Mouse (Mus musculus) hindbrain, embryonic 12.5 days (tissue): Measurements from ENCODE around the gene Ccdc13. TPM values are rescaled to one million over a fixed set of nuclear protein-coding genes. Genes with fewer than 3 reads are reported as not detected.
A peak's percentile ranks its signal among the peaks of the same experiment; 100 is the strongest.

Source experiments
- ATAC-seq: fragments of 200-750 bp; cut with Nextera tagmentation; 2 replicates; pipeline ENCODE4 v1.8.0; 2017; ENCODE audit warnings: moderate TSS enrichment; ENCODE audit not compliant: low FRiP score
- H3K27ac ChIP-seq: fragments of 300-500 bp; sonication (generic); 2 replicates; pipeline ENCODE4 v1.5.1; 2016; ENCODE audit warnings: mild to moderate bottlenecking
- H3K27me3 ChIP-seq: fragments of 300-500 bp; sonication (generic); 2 replicates; pipeline ENCODE4 v1.6.1; 2016; ENCODE audit warnings: mild to moderate bottlenecking
- H3K36me3 ChIP-seq: fragments of 300-500 bp; sonication (generic); 2 replicates; pipeline ENCODE4 v1.6.1; 2016; ENCODE audit warnings: mild to moderate bottlenecking
- H3K4me1 ChIP-seq: fragments of 300-500 bp; sonication (generic); 2 replicates; pipeline ENCODE4 v1.6.1; 2016
- H3K4me2 ChIP-seq: fragments of 300-500 bp; sonication (generic); replicated peaks from 2 replicates; pipeline ENCODE4 v1.6.1; 2016; ENCODE audit warnings: mild to moderate bottlenecking
- H3K4me3 ChIP-seq: fragments of 300-500 bp; sonication (generic); 2 replicates; pipeline ENCODE4 v1.5.1; 2016; ENCODE audit warnings: mild to moderate bottlenecking
- H3K9ac ChIP-seq: fragments of 300-500 bp; sonication (generic); 2 replicates; pipeline ENCODE4 v1.6.1; 2016; ENCODE audit warnings: mild to moderate bottlenecking, moderate library complexity
- H3K9me3 ChIP-seq: fragments of 300-500 bp; sonication (generic); replicated peaks from 2 replicates; pipeline ENCODE4 v1.6.1; 2016; ENCODE audit warnings: mild to moderate bottlenecking
- WGBS: fragments of 180-500 bp; shearing (Covaris S2); methylation state at CpG from one replicate; pipeline ENCODE4 v1.1.7; 2016; 5-methylcytosine and 5-hydroxymethylcytosine counted together
- polyA plus RNA-seq: library from polyadenylated mRNA; unstranded; fragments of >200 nt; fragmentation: Nextera tagmentation; extraction: Ambion mirVana; gene quantifications from 2 replicates; pipeline ENCODE4 v1.2.1, GENCODE M21; 2016

Ccdc13 gene
- polyA plus RNA-seq, 1 experiment from 2014 or later = 4.4 TPM

DNA sequence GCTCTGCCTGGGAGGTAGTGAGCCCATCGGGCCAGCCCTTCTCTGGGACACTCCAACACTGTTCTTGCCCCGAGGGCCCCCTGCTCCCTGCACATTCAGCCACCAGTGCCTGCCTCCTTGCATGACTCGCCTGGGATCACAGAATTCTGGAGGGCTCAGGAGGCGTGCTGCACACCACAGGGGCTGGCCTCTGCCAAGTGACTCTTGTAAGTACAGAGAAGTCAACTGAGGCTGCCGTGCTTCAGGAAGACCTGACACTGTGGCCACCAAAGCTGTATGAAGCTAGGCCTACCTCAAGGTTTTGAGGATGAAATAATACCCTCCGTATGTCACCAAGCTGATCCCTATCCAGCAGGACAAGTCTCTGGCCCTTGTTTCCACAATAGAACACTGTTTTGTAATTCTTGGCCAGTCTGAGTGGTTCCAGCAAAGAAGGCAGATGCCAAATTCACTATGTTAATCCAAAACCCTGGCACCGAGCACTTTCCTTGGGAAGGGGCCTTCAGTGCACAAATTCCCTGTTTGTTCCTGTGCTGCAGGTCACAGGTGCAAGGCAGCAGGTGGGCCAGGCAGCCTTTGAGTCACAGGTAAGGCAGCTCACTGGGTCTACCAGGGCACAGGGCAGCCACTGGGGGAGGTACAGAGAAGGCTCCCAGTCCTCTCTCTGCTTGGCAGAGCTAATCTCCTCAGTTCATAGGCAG, 19.3 kb downstream of the Ccdc13 start:
- no peak for ATAC-seq
- Histone ChIP-seq H3K36me3 (no peaks in the 10 kb centered on the region), H3K9ac (no peak overlapping the region), H3K4me1 (peaks cover 17% of the 10 kb centered on the region), H3K27me3 (no peaks in the 10 kb centered on the region), H3K27ac (no peak overlapping the region), H3K4me3 (no peak overlapping the region), H3K4me2 (no peak overlapping the region), H3K9me3 (no peaks in the 10 kb centered on the region)
- WGBS = 64% methylated on average over 7 of the region's 7 CpGs

DNA sequence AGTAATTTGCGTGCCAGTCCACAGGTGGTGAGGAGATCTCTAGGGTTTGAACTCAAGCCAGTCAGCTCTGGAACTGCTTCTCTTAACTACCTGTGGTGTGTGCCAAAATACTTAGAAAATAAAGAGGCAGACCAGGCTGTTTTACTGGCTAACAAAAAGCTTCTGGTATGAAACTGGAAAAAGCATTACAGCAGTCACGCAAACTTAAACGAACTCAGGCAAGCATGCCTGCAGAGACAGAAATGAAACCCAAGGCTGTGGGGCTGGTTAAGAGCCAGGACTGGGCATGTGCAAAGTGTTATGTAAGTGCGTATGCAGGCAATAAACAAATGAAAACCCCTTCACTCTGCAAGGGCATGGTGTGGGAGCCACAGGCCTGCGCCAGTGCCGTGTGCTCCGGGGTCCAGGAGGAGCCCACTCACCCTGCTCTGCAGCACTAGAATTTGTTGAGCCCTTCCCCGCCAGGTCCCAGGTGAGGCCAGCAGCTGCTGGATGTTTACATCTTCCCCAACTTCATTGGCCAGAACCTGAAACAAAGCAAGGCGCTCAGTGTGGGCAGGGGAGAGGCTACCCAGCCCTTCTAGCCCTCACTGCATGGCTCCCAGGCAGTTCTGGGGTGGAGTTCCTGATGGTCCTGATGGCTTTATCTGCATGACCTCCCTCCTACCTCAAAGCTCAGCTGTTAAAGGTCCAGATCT, 20.0 kb downstream of the Ccdc13 start:
- no peak for ATAC-seq
- Histone ChIP-seq H3K27me3 (no peaks in the 10 kb centered on the region), H3K4me3 (no peak overlapping the region), H3K36me3 (no peaks in the 10 kb centered on the region), H3K4me2 (no peak overlapping the region), H3K9ac (no peak overlapping the region), H3K4me1 (peaks cover 17% of the 10 kb centered on the region), H3K9me3 (no peaks in the 10 kb centered on the region), H3K27ac (no peak overlapping the region)
- 80% methylated on average over 9 of the region's 9 CpGs for WGBS

DNA sequence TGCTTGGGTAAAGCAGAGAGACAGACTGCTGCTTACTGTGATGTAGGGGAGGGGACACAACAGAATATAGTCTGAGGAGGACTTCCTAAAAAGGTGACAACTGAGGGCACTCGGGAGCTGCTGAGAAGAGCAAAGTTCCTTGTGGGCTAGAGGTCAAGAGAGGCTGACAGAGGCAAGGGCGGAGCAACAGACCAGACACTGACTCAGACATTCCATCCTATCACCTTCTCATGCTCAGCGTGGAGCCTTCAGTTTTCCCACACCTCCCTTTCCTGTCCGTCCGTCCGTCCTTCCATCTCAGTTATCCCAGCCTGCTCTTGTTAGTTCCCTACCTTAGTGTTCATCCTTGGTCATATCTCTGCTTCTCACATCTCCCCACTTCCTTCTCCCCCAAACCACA, 24.1 kb downstream of the Ccdc13 start:
- Histone ChIP-seq H3K4me2 (no peak overlapping the region), H3K4me3 (no peak overlapping the region), H3K27me3 (no peaks in the 10 kb centered on the region), H3K4me1 (peaks cover 23% of the 10 kb centered on the region), H3K36me3 (no peaks in the 10 kb centered on the region), H3K27ac (no peak overlapping the region), H3K9me3 (no peaks in the 10 kb centered on the region), H3K9ac (no peak overlapping the region)
- no peak for ATAC-seq
- 82% methylated on average over 6 of the region's 6 CpGs for WGBS

DNA sequence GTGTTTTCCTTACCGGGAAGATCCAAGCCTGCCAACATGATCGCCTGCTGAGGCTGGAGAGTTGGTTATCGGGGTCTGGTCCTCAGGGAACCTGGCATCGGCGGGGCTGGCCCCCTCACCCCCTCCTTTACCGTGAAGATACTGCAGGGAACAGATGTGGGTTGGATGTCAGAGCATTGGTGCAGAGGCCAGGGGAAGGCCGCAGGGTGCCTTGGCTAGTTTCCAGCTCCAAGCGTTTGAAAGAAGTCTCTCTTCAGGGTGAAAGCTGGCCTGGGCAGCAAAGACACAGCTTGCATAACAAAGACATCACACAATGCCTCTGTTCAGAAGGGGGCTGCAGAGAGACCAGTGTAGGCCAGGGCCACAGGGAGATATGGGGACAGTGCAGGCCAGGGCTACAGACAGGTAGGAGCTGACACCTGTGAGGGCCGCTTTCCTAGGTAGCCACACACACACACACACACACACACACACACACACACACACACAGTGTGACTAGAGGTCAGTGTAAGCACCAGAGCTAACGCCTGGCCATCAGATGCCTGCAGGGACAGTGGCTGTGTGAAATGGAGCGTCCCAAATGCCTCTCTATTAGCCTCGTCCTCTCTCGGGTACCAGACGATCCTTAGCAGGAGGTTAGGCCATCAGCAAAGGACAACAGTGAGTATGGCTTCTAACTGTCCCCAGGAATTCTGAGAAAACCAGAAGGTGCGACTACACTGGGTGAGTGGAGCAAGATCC, 29.0 kb downstream of the Ccdc13 start:
- Histone ChIP-seq H3K4me2 (peak overlapping the region; percentile 19; the same call in 1 of the 2 replicates), H3K4me1 (peaks cover 51% of the 10 kb centered on the region), H3K36me3 (no peaks in the 10 kb centered on the region), H3K9ac (no peak overlapping the region; the same call in 1 of the 2 replicates), H3K27ac (peak overlapping the region; percentile 79), H3K27me3 (no peaks in the 10 kb centered on the region), H3K4me3 (no peak overlapping the region), H3K9me3 (no peaks in the 10 kb centered on the region)
- peak; percentile 75 for ATAC-seq
- WGBS = 14% methylated on average over 15 of the region's 15 CpGs

DNA sequence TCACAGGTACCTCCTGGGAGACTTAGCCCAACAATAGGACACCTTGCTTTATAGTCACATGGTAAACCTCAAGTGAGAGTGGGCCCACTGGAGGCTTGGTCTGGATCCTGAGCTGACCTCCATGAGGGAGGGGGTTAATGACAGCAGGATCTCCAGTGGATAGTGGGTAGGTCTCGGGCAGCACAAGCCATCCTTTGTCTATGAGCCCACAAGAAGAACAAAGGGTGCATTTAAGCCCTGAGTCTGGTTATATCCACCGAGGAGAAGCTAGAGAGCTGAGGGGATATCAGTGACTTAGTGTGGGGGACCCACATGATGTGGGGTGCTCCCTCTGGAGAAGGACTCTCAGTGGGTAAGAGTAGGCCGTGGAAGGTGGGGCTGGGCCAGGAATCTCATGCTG, 30.8 kb downstream of the Ccdc13 start:
- no peak overlapping the region for H3K9ac ChIP-seq
- no peaks in the 10 kb centered on the region for H3K9me3 ChIP-seq
- WGBS = 35% methylated on average over 3 of the region's 3 CpGs
- H3K27me3 ChIP-seq = no peaks in the 10 kb centered on the region
- no peak overlapping the region for H3K4me2 ChIP-seq
- H3K36me3 ChIP-seq = no peaks in the 10 kb centered on the region
- no peak overlapping the region for H3K4me3 ChIP-seq
- peak overlapping the region; percentile 48 for H3K27ac ChIP-seq
- no peak for ATAC-seq
- H3K4me1 ChIP-seq = peaks cover 51% of the 10 kb centered on the region

DNA sequence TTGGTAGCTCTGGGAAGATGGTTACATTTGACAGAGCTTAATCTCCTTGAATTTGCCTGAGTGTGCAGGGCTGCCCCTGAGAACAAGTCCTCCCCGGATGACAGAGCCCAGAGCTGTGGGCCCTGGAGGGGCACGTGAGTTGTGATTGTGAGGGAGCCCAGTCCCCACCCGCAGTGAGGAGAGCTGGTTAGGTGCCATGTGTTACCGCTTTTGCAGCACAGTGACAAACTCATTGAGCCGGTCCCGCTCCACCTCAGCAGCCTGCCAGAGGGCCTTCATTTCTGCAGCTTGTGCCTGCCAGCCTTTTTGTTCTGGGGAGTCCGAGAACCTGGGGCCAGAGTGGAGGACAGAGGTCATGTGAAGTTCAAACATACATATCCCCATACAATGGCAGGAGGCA, 31.3 kb downstream of the Ccdc13 start:
- no peak overlapping the region for H3K4me3 ChIP-seq
- no peak for ATAC-seq
- WGBS = 56% methylated on average over 7 of the region's 7 CpGs
- H3K4me1 ChIP-seq = peaks cover 51% of the 10 kb centered on the region
- H3K36me3 ChIP-seq = no peaks in the 10 kb centered on the region
- H3K9ac ChIP-seq = no peak overlapping the region
- H3K27ac ChIP-seq = 0 out of 2 replicates have a peak overlapping the region, but pooled peaks have one; percentile 17
- no peaks in the 10 kb centered on the region for H3K27me3 ChIP-seq
- H3K9me3 ChIP-seq = no peaks in the 10 kb centered on the region
- no peak overlapping the region for H3K4me2 ChIP-seq

DNA sequence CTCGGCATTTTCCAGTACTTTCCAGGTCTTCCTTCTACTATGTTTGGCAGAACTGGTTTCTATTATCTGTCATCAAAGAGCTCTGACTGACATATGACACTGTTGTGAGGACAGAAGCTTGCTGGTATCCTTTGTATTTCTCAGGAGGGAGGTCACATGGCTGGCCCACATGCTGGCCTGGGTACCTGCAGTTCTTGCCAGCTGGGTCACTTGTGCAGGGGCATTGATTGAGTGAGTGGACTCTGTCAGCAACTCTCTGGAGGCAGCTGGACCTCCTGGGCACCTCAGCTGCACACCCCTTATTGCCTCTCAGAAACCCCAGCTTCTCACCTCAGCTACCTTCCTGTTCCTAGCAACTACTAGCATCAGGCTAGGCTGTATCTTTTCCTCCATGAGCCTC, 31.7 kb downstream of the Ccdc13 start:
- Histone ChIP-seq H3K9ac (no peak overlapping the region), H3K27me3 (no peaks in the 10 kb centered on the region), H3K4me1 (peaks cover 51% of the 10 kb centered on the region), H3K4me3 (no peak overlapping the region), H3K4me2 (no peak overlapping the region), H3K27ac (no peak overlapping the region), H3K36me3 (no peaks in the 10 kb centered on the region), H3K9me3 (no peaks in the 10 kb centered on the region)
- no peak for ATAC-seq
- WGBS = 71% methylated on average over 1 of the region's 1 CpGs

DNA sequence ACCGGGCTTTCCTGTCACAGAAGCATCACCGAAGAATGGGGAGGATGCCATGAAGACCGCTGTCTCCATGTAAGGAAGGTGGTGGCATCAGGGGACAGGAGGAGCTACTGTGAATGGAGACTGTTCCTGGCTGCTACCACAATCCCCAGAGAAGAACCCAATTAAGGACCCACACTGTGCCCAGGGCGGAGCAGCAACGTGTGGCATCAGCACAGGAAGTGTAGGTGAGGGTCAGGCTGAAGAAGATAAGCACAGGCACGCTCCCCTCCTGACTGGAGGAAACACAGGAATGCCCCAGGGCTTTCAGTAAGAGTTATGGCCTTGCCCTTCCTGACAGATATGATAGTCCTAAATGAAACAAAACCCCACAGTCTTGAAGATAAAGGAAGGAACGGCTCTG, 36.5 kb downstream of the Ccdc13 start:
- 64% methylated on average over 7 of the region's 7 CpGs for WGBS
- Histone ChIP-seq H3K27me3 (no peaks in the 10 kb centered on the region), H3K36me3 (no peaks in the 10 kb centered on the region), H3K9ac (no peak overlapping the region), H3K27ac (no peak overlapping the region), H3K4me2 (no peak overlapping the region), H3K9me3 (no peaks in the 10 kb centered on the region), H3K4me1 (peaks cover 21% of the 10 kb centered on the region), H3K4me3 (no peak overlapping the region)
- no peak for ATAC-seq

DNA sequence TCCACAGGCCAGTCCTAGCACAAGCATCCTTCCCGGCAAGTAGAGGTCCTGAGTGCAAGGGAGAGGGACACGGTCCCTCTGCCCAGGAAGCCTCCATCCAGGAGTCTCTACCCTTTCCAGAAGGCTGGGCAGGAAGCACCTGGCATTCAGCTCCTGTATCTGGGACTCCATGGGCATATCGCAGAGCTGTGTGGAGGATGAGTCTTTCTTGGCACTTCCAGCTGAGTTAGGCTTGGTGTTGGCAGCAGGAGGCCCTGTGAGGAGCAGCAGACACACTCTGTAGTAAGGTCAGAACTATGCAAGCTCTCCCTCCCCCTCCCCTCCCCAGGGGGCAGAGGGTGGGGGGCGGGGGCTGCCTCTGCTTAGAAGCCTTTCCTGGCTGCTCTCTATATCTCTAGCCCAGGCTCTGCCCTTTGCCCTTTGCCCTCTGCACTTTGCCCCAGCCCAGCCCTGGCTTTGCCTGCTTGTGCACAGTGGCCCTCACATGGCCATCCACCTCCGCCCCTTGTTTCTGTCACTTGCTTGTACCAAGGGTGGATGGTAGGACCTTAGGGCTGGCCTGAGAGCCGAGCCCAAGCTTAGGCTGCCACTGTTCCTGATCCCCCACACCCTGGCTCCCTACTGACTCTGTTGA, 40.3 kb downstream of the Ccdc13 start:
- Histone ChIP-seq H3K36me3 (no peaks in the 10 kb centered on the region), H3K27me3 (no peaks in the 10 kb centered on the region), H3K4me3 (no peak overlapping the region), H3K4me2 (no peak overlapping the region), H3K27ac (no peak overlapping the region), H3K4me1 (peaks cover 14% of the 10 kb centered on the region; the same call in 1 of the 2 replicates), H3K9me3 (no peaks in the 10 kb centered on the region), H3K9ac (no peak overlapping the region)
- no peak for ATAC-seq
- WGBS = 33% methylated on average over 6 of the region's 6 CpGs

DNA sequence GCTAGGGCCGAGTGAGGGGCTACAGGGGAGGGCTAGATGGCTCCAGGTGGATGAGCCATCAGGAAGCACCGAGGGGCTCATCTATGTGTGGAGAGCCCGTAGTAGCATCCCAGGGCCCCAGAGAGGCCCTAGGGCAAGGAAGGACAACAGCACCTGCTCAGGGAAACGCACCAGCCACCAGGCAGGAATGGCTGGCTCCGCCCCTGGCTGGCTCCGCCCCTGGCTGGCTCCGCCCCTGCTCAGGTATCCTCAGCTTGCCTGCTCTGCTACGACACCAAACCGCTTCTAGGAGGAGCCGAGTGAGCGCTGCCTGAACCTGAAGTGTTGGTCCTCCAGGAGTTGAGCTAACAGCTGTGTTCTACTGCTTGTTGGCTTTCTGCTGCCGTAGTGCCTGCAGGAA, 41.5 kb downstream of the Ccdc13 start:
- no peak overlapping the region for H3K9ac ChIP-seq
- no peaks in the 10 kb centered on the region for H3K36me3 ChIP-seq
- no peak for ATAC-seq
- H3K9me3 ChIP-seq = no peaks in the 10 kb centered on the region
- no peak overlapping the region for H3K4me2 ChIP-seq
- peaks cover 14% of the 10 kb centered on the region; the same call in 1 of the 2 replicates for H3K4me1 ChIP-seq
- no peaks in the 10 kb centered on the region for H3K27me3 ChIP-seq
- WGBS = 28% methylated on average over 12 of the region's 12 CpGs
- H3K27ac ChIP-seq = no peak overlapping the region
- no peak overlapping the region for H3K4me3 ChIP-seq

DNA sequence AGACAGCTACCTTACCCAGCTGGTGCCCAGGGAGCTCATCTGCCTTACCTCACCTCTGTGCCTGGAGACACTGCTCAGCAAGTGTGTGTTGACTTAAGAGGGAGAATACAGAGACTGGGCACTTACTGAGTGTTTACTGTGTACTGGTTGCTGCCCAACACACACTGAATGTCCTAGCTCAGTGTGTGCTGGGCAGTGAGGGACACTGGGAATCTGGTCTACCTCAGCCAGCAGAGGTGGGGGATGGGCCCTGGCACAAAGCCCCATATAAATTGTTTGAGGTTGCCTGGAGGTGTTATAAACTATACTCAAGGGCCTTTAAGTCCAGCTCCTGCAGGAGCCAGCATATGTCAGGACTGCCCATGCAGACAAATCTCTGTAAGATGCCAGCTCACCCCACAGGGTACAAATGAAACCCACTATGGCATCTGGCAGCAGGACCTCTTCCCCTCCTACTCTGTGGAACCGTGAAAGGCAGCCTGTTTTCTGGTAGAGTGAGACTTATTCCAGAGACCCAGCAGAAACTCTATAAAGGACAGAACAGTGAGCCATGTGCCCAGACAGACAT, 44.2 kb downstream of the Ccdc13 start:
- Histone ChIP-seq H3K9ac (peak overlapping the region; percentile 18; the same call in 1 of the 2 replicates), H3K27me3 (0 out of 2 replicates have a peak, but pooled peaks cover 5% of the 10 kb centered on the region), H3K36me3 (no peaks in the 10 kb centered on the region), H3K27ac (no peak overlapping the region), H3K4me3 (no peak overlapping the region), H3K4me2 (no peak overlapping the region), H3K4me1 (peaks cover 14% of the 10 kb centered on the region; the same call in 1 of the 2 replicates), H3K9me3 (no peaks in the 10 kb centered on the region)
- no peak for ATAC-seq
- 67% methylated on average over 1 of the region's 1 CpGs for WGBS
